Mouse (Mus musculus): ENCODE data around the gene Uqcr11. TPM values are rescaled to one million over a fixed set of nuclear protein-coding genes. Genes with fewer than 3 reads are reported as not detected.

The Uqcr11 gene
- 1,239 and 1,853 TPM in 2 replicates for polyA plus RNA-seq (2012; rRNA removed)

DNA sequence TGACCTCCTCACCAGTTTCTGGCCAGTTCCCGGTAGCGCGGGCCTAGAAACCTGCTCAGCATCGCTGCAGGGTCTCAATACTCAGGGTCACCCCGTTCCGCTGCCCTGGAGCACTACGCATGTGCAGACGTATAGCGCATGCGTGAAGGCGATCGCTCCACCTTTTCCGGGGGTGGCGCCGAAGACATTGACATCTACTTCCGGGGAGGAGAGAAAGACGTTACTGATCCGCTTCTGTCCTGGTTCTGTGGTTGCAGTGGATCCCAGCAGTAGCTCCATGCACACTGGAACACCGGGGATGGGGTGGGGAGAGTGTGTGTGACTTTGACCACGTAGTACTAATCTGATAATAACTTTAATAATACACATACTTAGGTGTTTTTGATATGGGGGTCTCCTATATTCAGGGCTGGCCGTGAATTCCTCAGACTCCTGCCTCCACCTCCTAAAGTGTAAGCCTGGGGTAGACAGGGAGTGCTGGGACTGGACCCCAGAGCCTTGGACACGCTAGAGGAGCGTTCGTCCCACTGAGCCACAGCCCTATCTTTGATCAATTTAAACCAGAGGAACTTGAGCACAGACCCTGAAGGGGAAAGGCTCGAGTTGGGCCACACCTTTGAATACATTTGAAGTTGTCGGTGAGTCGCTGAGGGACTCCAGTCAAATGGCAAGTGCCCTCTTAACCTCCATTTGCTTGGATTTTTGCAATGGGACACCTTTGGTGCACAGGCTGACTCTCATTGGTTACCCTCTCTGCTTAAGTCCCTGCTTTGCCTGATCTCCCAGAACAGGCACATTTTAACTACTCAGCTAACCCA, at the start of gene Uqcr11:
Gene Uqcr11, minus strand, starts transcription at position 147 of the 818 bp plus-strand sequence.

DNA sequence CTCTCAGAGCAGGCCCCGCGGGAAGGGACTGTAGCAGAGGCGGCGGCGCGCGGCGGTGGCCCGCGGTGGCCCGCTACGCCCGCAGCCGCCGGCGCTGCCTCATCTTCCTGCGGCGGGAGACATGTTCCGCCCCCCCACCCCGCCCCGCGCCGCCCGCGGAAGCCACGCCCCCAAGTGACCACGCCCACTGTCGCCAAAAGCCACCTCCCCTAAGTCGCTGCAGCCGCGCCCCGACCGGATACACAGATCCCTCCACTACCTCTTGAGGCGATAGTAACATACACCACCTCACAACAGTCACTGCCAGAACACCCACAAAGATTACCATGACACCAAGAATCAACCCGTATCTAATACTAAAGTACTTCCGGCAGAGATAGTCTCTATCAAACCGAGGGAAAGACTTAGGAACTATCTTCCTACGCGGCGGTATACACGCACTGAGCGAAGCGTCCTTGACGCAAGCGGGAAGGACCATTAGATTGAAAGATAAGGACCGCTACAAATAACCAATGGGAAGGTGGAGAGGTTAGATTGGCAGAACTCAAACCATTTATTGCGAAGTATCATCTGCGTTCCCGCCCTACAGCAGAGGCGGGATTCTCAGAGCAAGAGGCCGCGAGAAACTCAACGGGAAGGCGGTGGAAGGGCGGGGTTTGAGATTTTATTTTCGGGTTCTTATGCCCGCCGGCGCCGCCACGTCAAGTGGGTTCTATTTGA, 27.0 kb upstream of the Uqcr11 start, which contains the start of gene Tcf3:
Gene Tcf3, minus strand, starts transcription at position 135 of the 720 bp plus-strand sequence.

GRCm38 (mm10) chr10:80399191-80399972, 7.2 kb downstream of the Uqcr11 start, which contains the start of gene Mbd3:
Gene Mbd3 (minus strand): TSS chr10:80399550.

DNA sequence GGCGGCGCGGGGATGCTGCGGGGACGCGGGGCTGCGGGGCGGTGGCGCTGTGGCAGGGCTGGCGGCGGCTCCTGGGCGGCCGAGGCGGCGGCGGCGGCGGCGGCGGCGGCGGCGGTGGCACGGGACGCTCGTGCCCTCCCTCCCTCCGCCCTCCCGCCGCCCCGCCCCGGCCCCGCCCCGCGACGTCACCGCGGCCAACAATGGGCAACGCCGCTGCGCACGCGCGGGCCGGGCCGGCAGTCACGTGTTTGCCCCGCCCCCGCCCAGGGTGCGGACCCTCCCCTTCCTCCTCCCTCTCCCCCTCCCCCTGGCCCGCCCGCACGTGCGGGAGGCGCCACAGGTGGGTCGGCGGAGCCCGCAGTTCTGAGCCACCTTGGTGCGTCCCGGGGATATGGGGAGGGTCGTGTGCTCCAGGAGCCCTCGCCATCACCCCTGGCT, 19.1 kb downstream of the Uqcr11 start, which contains the start of gene Mex3d:
Gene Mex3d, minus strand, starts transcription at position 138 of the 438 bp plus-strand sequence.

DNA sequence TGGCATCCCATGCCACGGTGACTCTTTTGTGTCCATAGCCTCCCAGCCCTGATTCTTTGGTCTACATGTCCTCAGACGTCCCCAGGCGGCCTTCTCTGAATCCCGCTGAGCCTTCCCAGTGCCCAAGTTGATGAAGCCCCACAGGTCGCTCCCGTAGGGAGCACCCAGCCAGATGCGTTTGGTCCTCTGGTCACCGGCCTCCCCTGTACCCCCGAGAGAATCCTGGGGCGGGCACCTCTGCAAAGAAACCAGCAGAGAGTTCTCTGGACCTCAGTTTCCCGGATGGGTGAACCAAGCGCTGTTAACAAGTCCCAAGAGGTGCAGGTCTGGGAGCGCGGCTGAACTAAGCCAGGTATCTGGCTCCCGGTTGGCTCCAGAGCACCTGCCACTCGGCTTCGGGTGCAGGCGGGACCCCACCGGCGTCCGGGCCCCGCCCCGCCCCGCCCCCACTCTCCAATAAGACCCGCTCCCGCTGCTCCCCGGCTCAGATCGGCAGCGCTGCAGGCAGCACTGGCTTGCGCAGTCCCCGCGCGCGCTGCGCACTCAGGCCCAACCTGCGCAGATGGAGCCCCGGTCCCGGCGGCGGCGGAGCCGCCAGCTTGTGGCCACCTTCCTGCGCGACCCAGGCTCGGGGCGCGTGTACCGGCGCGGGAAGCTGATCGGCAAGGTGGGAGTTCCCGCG, 50.5 kb downstream of the Uqcr11 start, which contains the start of gene Plk5:
Gene Plk5, plus strand, starts transcription at position 459 of the 682 bp plus-strand sequence.

Other genes with a start within 250 kb of the Uqcr11 start
- 45.7 and 52.7 TPM in 2 replicates for gene Cirbp, start 240.8 kb downstream of the Uqcr11 start, polyA plus RNA-seq (2012; rRNA removed)
- 10.9 TPM in 2 replicates for gene 1600002K03Rik, start 233.9 kb downstream of the Uqcr11 start, polyA plus RNA-seq (2012; rRNA removed)
- gene Efna2, start 227.3 kb downstream of the Uqcr11 start, polyA plus RNA-seq (2012; rRNA removed), result 4.5 and 6.8 TPM in 2 replicates
- 11.7 and 16.0 TPM in 2 replicates for gene Mum1, start 180.4 kb downstream of the Uqcr11 start, polyA plus RNA-seq (2012; rRNA removed)
- gene Ndufs7, start 157.7 kb downstream of the Uqcr11 start, polyA plus RNA-seq (2012; rRNA removed), result 611 and 945 TPM in 2 replicates
- gene Gamt, start 145.8 kb downstream of the Uqcr11 start, polyA plus RNA-seq (2012; rRNA removed), result 17.6 and 31.4 TPM in 2 replicates
- 56.6 and 62.6 TPM in 2 replicates for gene Dazap1, start 145.3 kb downstream of the Uqcr11 start, polyA plus RNA-seq (2012; rRNA removed)
- gene Rps15, start 114.4 kb downstream of the Uqcr11 start, polyA plus RNA-seq (2012; rRNA removed), result 607 and 796 TPM in 2 replicates
- gene Apc2, start 110.9 kb downstream of the Uqcr11 start, polyA plus RNA-seq (2012; rRNA removed), result 0.72 and 0.77 TPM in 2 replicates
- gene 2310011J03Rik, start 86.3 kb downstream of the Uqcr11 start, polyA plus RNA-seq (2012; rRNA removed), result 36.0 and 44.8 TPM in 2 replicates
- gene Pcsk4, start 77.3 kb downstream of the Uqcr11 start, polyA plus RNA-seq (2012; rRNA removed), result 5.0 and 5.9 TPM in 2 replicates
- gene Reep6, start 76.9 kb downstream of the Uqcr11 start, polyA plus RNA-seq (2012; rRNA removed), result 5.4 and 6.8 TPM in 2 replicates
- 19.8 and 25.0 TPM in 2 replicates for gene Adamtsl5, start 58.4 kb downstream of the Uqcr11 start, polyA plus RNA-seq (2012; rRNA removed)
- gene Plk5, start 50.4 kb downstream of the Uqcr11 start, polyA plus RNA-seq (2012; rRNA removed), result 0.57 and 0.63 TPM in 2 replicates
- 11.5 and 24.4 TPM in 2 replicates for gene Mex3d, start 19.2 kb downstream of the Uqcr11 start, polyA plus RNA-seq (2012; rRNA removed)
- 66.7 and 84.7 TPM in 2 replicates for gene Mbd3, start 7.3 kb downstream of the Uqcr11 start, polyA plus RNA-seq (2012; rRNA removed)
- gene Tcf3, start 26.8 kb upstream of the Uqcr11 start, polyA plus RNA-seq (2012; rRNA removed), result 34.4 and 36.4 TPM in 2 replicates
- 1.2 and 1.8 TPM in 2 replicates for gene Onecut3, start 88.0 kb upstream of the Uqcr11 start, polyA plus RNA-seq (2012; rRNA removed)
- not detected in 2 replicates for gene Atp8b3, start 132.3 kb upstream of the Uqcr11 start, polyA plus RNA-seq (2012; rRNA removed)
- 24.4 and 24.8 TPM in 2 replicates for gene Rexo1, start 154.7 kb upstream of the Uqcr11 start, polyA plus RNA-seq (2012; rRNA removed)
- gene Klf16, start 170.5 kb upstream of the Uqcr11 start, polyA plus RNA-seq (2012; rRNA removed), result 17.2 and 26.0 TPM in 2 replicates
- 263 and 463 TPM in 2 replicates for gene Abhd17a, start 183.5 kb upstream of the Uqcr11 start, polyA plus RNA-seq (2012; rRNA removed)
- gene Scamp4, start 196.0 kb upstream of the Uqcr11 start, polyA plus RNA-seq (2012; rRNA removed), result 91.7 and 103 TPM in 2 replicates
- 10.5 and 14.2 TPM in 2 replicates for gene Adat3, start 196.1 kb upstream of the Uqcr11 start, polyA plus RNA-seq (2012; rRNA removed)
- 0.62 and 1.2 TPM in 2 replicates for gene Gm49322, start 199.2 kb upstream of the Uqcr11 start, polyA plus RNA-seq (2012; rRNA removed)
- 114 and 151 TPM in 2 replicates for gene Csnk1g2, start 216.0 kb upstream of the Uqcr11 start, polyA plus RNA-seq (2012; rRNA removed)

Data from stomach, adult 2 months (tissue).